Mouse (Mus musculus) lung, postnatal 4 days (tissue): ENCODE data around the gene Dmrt1.

Source experiments
- DNase-seq, 2 experiments: peaks; one replicate each; pipeline ENCODE4 v3.0.0; 2021

Gene Dmrt1

DNA sequence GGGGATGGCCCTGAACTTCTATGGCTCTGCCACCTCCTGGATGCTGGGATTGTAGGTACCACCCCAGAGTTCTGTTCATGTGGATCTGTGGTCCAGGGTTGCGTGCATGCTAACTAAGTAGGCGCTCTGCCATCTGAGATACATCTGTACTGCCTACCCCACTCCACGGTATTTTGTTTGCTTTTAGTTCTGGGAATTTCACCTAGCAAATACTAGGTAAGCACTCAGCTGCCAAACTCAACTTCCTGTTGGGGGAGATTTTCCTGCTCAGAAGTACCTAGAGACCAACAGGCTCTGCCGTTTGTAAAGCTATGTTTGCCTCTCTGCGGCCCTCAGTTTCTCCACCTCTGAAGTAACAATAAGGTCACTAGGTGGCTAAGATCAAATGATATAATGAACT is 129.7 kb downstream of the Dmrt1 start:
- DNase-seq, result no peak

- peak; percentile 61 to 73 for DNase-seq
Observed at GRCm38 (mm10) chr19:25635622-25636244, 130.3 kb downstream of the Dmrt1 start.

DNA sequence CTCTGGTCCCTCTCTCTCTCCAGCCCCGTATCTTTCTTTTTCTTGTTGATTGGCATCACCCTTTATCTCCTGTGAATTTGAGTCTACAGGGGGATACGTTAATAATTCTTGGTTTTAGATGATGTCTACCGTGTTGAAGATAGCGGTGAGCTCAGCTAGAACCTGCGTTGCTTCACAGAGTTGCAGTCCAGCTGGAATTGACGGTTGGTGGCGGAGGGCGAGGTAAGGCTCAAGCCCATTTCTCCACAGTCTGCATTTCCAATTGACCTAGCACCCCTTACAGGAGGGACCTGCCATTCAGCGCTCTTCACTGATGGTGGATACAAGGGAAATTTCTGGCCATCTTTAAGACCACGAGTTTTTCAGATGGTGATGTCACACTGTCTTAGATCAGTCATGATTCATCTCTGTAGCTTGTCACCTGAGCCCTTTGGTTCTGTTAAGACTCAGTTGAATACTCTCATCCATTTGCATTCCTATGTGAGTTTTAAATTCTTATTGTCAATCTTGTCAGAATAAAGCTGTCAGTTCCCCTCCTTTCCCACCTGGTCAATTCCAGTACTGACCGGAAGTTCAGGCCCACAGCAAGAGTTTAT is 133.4 kb downstream of the Dmrt1 start:
- no peak for DNase-seq

DNA sequence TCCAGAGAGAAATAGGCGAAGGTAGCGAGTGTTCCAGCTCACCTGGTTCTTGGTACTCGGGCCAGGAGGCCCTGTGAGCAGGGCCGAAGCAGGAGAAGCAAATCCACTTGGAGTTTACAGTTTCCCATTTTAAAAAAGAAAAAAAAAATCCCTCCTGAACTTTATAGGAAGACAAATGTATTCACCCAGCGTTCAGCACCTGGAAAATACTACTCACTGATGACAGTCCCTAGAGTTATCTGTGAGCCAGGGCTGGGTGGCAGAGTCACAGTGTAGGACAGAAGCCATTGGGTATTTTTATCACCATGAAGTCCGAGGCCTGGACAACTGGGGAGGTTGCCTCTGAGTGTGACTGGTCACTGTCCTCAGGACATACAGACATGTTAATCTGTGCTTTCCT is 136.4 kb downstream of the Dmrt1 start:
- no peak for DNase-seq

DNA sequence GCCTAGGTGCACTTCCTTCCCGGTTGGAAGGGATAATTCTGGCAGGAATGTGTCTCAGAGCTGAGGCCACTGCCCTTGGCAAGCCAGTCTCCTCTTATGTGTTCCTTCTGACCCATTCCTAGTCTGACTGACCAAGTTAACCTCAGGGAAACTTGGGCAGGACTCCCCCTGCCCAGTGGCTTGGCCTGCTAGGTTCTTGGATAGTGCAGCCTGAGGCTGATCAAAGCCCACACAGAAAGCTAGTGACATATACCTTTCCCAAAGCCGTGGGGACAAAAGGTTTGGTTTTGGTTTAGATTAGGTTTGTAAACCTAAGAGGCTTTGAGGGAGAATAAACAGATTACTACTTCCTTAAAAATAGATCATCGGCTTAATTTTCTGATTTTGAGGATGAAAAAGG is 141.7 kb downstream of the Dmrt1 start:
- no peak for DNase-seq

GRCm38 (mm10) chr19:25648701-25649100 is 143.3 kb downstream of the Dmrt1 start:
- no peak for DNase-seq

DNA sequence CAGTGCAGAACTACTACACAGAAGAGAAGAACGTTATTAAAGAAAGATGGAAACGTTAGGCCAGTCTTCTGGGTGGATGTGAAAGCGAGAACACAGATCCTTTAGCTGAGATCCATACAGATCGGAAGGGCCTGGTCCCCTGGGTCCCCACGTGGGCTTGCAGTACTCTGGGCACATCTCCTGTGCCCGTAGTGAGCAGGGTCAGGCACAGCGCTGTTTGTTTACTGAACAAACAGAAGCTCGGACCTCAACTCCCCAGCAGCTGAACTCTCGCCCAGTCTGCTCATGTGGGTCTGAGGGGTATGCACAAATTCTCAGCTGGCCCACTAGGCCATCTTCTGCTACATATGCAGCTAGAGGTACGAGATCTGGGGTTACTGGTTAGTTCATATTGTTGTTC is 145.1 kb downstream of the Dmrt1 start:
- peak in 1 of 2 experiments; percentile 2 for DNase-seq

DNA sequence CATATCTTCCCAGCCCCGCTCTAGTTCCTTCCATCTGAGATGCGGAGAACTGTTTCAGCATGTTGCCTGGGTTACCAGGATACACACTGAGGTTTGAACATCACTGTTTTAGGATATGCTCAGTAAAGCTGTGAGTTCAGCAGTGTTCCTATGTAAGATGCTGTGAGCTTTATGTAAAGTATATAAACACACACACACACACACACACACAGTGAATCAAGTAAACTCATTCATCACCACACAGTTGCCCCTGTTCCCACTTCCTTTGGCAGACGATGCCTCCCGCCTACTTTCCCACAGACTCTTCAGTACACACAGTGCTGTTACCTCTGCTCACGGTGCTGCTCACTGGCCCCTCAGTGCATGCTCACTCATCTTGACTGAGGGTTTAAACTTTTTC is 147.1 kb downstream of the Dmrt1 start:
- no peak for DNase-seq
